Mouse (Mus musculus) bone marrow, adult 2 months (tissue): ENCODE measurements around the gene Rybp.

Experiments used
- CTCF ChIP-seq: fragments of 200-500 bp; IDR thresholded peaks from 2 replicates; pipeline ENCODE4 v1.5.1; 2011; ENCODE audit warnings: low read length, control low read depth; ENCODE audit not compliant: control insufficient read depth, insufficient read depth
- POLR2A ChIP-seq: fragments of 200-500 bp; IDR thresholded peaks from 2 replicates; pipeline ENCODE4 v1.6.1; 2011; ENCODE audit warnings: low read depth, mild to moderate bottlenecking, control low read depth, low read length, borderline replicate concordance; ENCODE audit not compliant: control insufficient read depth

- no peak for TF ChIP-seq CTCF
- TF ChIP-seq POLR2A: no peak
Observed at GRCm38 (mm10) chr6:100258278-100258677, 29.0 kb downstream of the Rybp start.
